Mouse (Mus musculus) induced T-regulatory cell, adult 2 months (primary cell): ENCODE results near the gene Pmpca.
A peak's percentile ranks its signal among the peaks of the same experiment; 100 is the strongest.

Experiments
- DNase-seq: peaks from one replicate; pipeline ENCODE4 v3.0.0-alpha.2; 2012; ENCODE audit warnings: low read depth

Gene Pmpca

DNA sequence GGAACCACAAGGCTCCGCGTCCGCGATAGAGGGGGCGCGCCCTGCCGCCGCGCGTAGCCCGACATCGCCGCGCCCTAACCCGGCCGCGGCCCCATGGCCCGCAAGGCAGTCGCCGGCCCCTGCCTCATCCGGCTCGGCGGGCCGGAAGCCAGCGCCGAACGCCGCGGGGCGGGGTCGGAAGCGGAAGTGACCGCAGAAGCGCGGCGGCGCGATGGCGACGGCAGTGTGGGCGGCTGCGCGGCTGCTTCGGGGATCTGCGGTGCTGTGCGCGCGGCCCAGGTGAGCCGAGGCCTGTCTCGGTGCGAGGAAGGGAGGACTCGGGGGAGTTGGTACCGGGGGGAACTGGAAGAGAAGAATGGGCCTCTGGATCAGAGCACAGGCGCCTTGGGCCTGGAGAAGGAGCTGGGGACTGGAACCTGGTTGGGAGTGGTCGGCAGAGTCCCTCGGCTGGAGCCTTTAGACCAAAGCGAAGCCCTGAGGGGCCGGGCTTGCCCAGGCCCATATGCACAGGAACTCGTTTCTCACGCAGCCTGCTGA, at the start of gene Pmpca, which contains the start of gene Entr1:
Gene Pmpca (plus strand): TSS at position 186 of the 537 bp plus-strand sequence.
Gene Entr1 (minus strand): TSS at position 163 of the 537 bp plus-strand sequence.
- peak; percentile 93 for DNase-seq

DNA sequence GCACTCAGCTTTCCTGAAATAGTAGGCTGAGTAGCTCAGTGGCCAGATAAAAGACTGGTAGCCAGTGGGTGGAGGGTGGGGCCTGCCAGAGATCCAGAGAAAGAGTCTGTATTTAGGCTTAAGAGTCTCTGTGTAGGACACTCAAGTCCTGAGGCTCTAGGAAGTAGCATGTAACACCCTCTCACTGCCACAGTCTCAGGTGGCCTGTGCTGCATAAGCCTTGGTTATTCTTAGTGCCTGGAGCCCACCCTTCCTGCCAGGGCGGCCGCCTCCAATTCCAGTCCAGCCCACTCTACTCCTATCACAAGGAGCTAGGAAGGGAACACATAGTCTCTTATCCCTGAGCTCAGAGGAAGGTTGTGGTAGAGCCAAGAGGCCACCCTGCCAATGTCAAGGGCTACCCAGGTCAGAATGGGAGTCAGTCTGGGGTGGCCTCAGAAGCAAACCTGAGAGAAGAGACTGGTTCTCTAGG, 47.6 kb upstream of the Pmpca start:
- DNase-seq, result no peak

DNA sequence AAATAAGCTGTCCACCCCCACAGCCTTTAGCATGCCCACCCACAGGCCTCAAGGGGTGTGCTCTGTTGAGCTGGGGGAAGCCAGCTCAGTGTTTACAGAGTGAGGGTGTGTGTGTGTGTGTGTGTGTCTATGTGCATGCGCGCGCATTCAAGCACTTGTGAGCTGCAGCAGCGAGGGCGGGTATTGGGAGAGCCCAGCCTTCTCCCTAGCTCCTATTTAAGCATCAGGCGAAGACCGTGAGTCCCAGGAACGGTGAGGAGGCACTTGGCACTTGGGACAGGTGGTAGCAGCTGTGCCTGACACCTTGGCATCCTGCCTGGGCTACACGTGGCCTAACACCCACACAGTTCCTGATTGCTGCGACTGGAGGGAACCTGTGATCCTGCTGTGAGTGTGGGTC, 47.1 kb upstream of the Pmpca start:
- no peak for DNase-seq

DNA sequence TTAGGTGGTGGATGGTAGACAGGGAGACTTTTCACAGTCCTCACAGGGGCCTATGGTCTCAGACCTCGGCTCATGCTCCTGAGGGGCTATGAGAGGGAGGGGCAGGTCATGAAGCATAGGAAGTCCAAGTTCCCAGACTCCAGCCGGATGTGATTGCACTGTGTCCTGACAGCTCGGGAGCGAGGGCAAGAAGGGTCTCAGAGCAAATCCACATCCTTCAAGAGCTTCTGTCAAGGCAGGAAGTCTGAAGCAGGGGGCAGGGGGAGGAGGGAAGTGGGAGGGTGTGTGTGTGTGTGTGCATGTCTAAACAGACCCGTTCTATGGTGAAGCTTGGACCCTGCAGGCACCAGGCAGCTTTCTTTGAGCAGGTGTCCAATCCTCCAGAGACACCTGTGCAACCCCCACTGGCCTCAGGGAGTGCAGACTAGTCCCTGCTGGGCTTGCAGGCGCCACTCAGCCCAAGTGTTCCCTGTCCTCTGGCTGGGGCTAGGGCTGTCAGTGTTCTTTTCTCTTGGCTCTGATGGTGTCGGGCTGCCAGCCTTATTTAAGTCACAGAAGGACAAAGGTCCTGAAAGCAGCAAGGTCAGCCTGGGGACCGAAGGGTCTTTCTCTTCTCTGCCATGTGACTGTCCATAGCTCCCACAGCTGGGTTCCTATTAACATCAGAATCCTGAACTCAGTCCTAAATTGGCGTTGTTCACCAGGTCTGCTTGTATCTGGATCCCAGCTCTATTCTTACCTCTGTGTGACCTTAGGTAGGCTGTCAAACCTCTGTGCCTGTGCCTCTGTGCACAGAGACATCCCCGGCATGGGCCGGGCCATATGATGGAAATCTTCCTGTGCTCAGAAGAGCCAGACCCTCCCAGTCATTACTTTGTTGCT, 46.3 kb upstream of the Pmpca start:
- no peak for DNase-seq

DNA sequence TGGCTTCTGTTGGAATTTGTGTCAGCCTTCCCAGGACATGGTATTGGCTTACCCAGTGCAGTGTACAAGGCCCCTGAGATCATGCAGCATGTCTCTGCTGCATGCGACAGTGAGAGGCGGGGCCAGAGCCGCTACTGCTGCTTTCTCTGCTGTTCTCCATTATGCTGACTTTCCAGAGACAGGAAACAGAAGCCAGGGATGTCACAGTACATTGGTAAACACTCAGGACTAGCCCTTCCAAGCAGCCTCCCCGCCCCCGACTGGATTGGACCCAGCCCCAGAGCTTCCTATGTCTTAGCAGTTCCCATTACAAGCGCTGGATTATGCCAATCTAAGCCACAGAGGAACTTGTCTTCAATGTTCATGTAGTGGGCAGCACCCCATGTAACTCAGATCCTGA, 40.9 kb upstream of the Pmpca start:
- DNase-seq, result no peak

DNA sequence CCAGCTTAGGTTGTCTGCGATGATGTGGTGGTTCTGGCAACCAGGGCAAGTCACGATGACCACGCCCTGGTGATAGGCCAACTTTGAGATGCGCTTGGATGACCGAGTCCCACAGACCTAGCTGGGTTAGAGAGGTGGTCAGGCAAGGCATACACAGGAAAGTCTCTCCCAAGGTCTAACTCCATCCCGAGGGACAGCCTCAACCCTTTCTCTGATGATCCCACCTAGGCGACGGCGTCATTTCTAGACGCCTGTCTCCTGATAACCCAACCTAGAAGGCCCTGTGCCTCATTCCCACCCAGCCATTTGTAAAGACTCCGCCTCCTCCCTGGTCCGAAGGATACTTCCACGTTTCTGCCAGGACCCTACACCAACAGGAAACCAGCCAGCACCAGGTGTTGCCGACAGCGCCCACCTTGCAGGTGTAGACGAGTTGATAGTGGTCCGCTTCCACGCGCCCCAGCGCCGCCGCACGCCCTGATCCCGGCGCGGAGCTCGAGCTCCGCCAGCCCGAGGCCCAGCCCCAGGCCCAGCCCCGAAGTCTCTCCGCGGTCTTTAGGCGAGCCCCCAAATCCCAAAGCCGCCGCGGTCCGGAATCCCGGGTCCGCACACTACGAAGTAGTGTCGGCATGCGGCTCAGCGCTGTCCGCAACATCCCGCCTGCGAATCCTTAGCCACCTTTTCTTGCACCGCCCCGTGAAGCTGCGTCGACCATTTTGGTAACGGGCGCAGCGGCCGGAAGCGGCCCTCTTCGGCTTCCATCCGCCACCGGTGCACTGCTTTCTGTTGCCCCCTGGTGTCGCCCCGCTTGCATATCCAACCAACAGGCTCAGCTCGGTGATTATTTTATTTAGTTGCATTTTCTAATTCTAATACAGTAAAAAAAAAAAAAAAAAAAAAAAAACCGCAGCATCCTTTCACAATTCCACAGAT, 37.5 kb upstream of the Pmpca start, which contains the start of gene Dnlz:
Gene Dnlz (minus strand): TSS at position 753 of the 933 bp plus-strand sequence.
- peak; percentile 96 for DNase-seq

DNA sequence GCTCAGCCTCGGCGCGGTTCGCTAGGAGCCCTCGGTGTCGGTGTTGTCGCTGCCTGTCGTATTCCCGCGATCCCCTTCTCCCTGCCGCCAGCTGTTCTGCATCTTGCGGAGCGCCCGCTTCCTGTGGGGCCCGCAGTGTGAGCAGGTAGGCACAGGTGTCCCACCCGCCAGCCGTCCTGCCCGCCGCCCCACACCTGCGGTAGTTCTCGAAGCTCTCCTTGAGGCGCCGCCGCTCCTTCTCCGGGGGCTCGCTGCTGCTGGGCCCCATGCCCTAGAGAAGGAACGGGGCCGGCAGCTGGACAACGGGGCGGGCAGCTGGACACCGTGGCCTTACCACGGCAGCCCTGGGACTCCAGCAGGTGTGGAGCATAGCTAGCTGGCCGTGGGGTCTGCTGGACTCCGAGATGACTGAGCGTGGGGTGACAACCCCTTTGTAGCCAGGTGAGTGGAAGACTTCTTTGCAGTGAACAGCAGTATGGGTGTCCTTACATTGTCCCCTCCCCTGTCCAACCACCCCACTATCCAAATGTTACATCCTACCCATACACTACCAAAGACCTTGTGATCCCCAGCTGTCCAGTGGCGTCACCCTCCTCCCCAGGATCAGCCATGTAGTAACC, 36.7 kb upstream of the Pmpca start:
- no peak for DNase-seq

DNA sequence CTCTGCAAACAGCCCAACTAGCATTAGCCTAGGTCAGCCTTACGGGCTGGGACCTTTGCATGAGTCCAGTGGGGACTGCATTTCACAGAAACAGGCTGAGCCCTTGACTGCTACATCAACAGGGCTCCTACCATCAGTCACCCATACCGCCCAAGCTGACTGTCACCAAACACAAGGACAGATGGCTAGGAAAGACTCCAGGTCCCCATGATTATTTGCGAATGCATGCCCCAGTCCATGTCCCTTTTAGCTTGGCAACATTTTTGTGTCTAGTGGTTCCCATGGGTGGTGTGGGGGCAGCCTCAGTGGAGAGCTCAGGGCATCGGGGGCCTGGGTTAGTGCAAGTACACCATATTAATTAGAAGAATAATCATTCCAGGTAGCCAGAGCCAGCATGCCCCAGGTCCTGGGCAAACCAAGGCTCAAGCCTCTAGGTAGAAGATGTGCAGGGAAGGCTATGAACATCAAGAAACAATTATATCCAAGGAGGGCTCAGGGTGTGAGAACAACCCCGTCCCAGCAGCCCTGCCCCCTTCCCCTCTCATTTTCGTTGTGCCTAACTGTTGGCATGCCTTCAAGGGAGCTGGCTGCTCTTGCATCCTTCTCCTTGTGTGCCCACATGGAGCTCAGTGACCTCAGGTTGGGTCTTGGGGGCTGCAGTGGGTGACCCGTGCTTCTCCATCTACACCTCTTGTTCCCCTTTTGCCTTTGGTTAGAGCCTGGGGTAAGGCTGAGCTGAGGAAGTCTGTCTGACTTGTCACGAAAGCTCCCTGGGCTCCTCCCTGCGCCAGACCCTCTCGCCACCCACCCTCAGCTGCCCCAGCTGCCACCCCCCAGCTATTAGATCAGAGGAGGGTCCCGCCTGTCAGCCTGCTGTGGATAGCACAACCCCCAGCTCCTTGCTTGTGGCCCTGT, 35.8 kb upstream of the Pmpca start:
- DNase-seq, result no peak

DNA sequence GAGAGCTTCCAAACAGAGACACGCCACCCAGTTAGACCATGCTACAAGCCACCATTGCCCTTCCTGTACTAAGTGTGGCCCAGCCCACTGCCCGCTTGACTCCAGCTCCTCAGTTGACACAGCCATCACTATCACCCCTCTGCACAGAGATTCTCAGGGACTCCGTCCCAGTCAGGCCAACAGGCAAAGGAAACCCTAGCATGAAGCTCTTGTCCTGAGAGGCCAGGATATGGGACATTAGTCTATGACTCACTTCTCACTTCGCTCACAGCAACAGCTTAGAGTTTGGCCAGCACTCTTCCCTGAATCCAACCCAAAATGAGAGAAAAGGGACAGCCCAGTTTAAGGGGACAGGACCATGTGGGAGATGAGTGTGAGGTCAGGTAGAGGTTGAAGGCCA, 34.7 kb upstream of the Pmpca start:
- no peak for DNase-seq

DNA sequence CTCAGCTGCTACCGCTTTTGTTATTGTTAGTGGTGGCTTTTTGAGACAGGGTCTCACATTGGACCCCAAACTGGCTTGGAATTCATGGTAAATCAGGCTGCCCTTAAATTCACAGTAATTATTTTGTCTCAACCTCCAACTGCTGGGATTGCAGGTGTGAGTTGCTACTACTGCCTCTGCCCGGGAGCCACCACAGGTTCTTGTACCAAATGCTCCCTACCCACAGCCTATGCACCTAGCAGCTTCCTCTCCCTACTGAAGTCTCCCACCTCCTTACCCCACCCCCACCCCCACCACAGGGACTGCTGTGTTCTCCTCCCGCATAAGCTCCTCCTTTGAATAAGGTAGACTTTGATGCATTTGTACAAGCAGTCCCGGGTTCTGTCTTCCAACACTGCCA, 32.9 kb upstream of the Pmpca start:
- no peak for DNase-seq

DNA sequence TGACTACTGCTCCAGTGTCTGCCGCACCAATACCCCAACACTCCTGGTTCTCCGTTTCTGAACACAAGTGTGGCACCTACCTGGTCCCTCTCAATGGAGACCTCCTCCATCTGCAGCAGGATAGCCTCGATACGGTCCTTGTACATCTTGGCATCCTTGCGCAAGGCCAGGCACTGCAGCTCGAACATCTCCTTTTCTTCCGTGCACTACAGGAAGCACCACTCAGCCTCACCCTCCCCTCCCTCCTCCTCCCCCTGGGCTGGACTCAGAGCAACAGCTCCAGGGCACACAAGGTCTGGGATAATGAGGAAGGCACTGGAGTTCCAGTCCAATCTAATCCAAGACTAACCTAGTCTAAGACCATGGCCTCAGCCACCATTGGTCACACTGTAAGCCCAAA, 32.5 kb upstream of the Pmpca start:
- DNase-seq, result no peak

DNA sequence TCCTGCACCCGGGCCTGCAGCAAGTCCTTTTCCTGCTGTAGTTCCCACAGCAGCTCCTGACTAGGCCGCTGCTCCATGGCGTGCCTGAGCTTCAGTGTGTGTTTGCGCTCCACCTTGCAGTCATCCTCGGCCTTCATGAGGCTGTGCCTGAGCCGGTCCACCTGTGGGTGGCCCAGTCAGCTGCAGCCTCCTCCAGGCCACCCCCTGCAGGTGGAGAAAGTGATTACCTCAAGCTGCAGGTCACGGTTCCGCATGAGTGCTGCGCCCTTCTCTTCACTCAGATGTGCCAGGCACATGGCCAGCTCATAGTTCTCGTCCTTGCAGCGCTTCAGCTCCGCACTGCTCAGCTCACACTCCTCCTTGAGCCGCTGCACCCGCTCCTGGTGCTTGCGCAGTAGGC, 31.7 kb upstream of the Pmpca start:
- DNase-seq, result no peak

DNA sequence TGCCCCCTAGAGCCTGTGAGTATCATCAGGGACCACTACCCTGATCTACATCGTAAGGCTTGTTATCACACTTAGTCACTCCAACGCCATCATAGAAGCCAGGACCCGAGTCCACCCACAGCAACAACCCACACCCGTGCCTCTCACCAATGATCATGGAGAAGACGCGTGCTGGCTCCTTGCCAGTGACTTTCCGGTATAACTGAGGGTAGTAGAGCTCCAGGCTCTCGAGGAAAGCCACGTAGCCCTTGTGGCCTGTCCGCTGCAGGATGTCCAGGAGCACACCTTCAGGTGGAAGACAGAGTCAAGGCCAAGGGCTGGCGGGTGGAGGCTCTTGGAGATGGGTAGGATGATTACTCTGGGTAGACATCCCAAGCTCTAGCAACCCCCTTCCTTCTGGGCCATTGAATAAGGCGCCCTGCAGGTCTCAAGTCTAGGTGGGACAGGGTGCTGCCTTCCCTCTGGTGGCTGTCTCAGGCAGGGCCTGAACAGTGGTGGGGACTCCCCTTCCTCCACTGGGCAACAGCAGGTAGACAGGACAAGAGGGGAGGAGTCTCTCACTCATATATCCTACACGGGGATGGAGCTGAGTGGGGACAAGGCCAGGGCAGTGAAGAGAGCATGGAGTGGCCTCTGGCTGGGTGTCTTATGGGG, 30.3 kb upstream of the Pmpca start:
- no peak for DNase-seq

DNA sequence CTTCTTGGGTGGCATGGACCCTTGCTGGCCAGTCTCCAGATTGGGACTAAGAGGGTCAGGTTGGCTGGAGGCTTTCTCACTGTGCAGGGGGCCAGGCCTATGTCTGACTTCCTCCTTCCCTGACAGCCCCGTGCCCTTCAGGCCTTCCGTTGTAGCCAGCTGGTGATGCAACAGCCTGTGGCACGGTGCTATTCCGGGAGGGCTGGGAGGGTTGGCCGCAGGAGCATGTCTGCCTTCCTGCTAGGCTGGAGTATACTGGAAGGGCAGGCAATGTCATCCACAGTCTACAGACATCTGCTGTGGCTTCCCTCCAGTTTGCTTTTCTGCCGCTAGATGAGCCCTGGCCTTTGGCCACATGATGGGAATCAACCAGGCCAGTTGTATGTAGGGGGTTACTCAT, 29.2 kb upstream of the Pmpca start:
- DNase-seq, result no peak

DNA sequence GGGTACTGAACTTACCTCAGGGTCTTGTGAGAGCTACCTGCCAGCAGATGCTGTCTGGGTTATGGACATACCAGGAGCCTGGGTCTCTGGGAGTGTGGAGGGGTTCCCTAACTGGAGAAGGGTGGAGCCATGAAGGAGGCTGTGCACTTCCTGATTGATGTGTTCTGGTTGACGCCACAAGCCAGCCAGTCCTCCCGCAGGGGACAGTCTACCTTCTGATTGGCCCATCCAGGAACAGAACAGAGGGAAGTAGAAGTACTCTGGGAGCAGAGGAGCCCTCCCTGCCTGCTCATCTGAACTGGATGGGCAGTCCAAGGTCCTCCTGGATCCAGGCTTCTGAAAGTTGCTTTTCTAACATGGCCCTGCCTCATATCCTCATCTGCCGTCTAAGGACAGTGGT, 28.4 kb upstream of the Pmpca start, which contains the start of gene Card9:
Gene Card9 (minus strand): TSS at position 147 of the 400 bp plus-strand sequence.
- DNase-seq, result no peak

DNA sequence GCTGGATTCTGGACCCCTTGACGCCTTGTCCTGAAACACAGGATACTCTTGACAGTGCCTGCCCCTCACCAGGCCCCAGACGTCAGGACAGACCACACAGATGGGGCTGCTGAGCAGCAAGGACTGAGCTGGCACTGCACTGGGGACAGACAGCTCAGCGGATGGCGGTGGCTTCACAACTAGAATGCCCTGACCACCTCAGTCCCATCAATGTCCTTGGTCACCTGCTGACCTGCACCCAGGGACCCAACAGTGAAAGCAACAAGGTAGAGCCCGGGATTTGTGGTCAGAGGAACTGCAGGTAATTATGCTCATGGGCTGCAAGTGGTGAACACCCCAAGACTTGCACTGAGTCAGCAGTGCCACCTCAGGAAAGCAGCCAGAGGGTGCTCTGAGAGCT, 26.1 kb upstream of the Pmpca start:
- DNase-seq, result no peak

DNA sequence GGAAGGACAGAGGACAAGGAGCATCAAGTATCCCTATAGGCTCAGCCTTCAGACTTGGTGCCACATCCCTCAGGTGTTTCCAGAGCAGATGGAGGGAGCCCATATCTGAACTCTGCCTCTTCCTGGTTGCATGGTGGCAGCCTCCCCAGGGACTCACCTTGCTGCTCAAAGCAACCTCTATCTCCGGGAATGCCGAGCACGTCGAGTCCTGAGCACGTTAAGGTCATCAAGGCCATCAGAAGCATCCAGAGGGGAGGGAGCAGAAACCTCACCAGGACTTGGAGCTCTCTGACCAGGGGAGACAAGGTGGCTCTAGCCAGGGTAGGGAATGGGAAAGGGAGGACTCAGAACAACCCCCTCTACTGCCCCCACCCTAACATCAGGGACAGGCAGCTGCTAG, 25.7 kb upstream of the Pmpca start:
- DNase-seq, result no peak

DNA sequence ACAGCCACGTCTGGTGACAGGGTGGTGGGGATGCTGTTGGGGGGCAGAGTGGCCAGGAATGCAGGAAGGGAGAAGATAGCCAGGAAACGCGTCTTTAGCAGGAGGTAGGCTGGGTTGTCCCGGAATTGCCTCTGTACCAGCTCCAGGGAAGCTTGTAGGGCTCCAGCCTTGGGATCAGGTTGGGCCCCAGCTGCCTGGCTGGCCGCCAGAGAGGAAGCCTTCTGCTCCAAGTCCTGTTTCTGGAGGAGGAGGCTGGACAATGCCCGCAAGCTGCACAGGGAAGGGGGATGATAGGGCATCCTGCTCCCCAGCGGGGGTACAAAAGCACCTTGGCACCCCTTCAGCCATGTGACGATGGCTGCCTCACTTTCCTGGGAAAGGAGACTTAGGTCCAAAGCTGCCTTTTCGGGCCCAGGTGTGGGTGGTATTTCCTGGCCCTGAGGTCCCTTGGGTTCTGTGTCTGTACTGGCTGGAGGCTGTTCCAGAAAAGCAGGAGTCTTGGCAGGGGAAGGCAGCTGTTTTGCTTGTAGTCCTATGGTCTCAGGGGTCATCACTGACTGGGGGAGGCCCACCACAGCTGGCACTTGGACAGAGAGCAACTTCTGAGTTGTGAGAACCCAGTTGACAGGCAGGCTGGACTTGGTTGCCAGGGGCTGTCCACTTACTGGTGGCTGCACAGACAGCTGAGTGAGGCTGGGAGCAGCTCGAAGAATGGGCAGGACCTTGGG, 24.2 kb upstream of the Pmpca start:
- DNase-seq, result no peak

DNA sequence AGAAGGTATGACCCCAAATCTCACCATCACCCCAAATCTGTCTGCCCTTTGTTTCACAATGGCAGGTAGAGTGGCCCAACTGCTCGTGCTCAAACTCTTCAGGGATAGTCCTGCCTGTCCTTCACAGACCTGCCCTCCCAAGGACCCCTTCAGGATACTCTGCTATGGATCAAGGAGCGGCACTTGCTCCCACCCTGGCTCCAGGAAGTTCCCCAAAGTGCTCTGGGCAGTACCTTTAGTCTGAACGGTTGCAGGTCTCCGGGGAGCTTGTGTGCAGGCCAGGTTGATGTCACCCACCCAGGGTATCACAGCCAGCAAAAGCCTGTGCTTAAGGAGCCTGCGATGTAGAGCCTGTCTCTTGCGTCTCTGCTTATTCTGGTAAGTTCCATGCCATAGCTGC, 21.2 kb upstream of the Pmpca start:
- no peak for DNase-seq

DNA sequence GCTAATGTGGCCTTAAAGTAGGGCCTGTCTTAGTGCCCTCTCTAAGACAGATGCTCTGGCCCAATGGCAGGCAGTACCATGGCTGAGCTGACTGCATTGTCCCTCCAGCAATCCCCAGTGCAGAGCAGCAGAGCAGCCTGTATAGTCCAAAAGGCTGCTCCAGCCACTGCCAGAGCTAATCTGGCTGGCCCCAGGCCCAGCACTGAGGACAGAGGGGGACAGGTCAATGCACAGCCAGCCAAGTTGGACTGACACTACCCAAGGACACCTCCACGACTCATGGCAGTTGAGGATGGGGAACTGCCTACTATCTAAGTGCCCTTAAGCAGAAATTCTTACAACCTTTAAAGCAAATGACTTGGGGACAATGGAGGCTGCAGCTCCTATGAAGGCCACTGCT, 20.6 kb upstream of the Pmpca start:
- DNase-seq, result no peak
